26 mouse cellular contexts compared by ENCODE assay signal in genomic region chr7:43392349-43393121, GRCm38 (mm10). TPM values are rescaled to one million over a fixed set of nuclear protein-coding genes. Genes with fewer than 3 reads are reported as not detected.
DNase-seq lines count a peak whose midpoint lies in the region; ATAC-seq and TF ChIP-seq lines count a peak whose summit lies in the region.
"Had no signal": no experiment of that assay in that cellular context is flagged by ENCODE, and none has a peak within 500 bp of the region (broad histone marks: within the 10 kb centered on the region; RNA-seq: fewer than 3 reads in every experiment).

No protein-coding gene starts in this region.

- H3K9me3 ChIP-seq in lung, postnatal 0 days (ENCODE audit: low read length): no peaks in the 10 kb centered on the region
- H3K9me3 ChIP-seq: limb, embryonic 13.5 days; neural tube, embryonic 13.5 days; stomach, embryonic 15.5 days had no signal

- H3K9ac ChIP-seq in lung, postnatal 0 days (replicated peaks; ENCODE audit: low read depth): no peak overlapping the region
- H3K9ac ChIP-seq: hindbrain, embryonic 13.5 days; limb, embryonic 13.5 days; neural tube, embryonic 13.5 days; stomach, embryonic 15.5 days had no signal

- WGBS in lung, postnatal 0 days: 66% methylated on average over 8 of the region's 8 CpGs
- 15% methylated on average over 8 of the region's 8 CpGs for WGBS in bone marrow, adult 2 months

- intact Hi-C loops in left cerebral cortex, adult 2 months (cut with DNase I): no loop called here

- H3K36me3 ChIP-seq in lung, postnatal 0 days (ENCODE audit: insufficient read depth, low read length): no peaks in the 10 kb centered on the region
- H3K36me3 ChIP-seq: hindbrain, embryonic 13.5 days; limb, embryonic 13.5 days; neural tube, embryonic 13.5 days; stomach, embryonic 15.5 days had no signal

- no peaks in the 10 kb centered on the region for H3K4me1 ChIP-seq in lung, postnatal 0 days (ENCODE audit: insufficient read depth, low read depth, low read length)
- H3K4me1 ChIP-seq in bone marrow, adult 2 months (ENCODE audit: control insufficient read depth, insufficient read depth, low read length): peaks cover 4% of the 10 kb centered on the region
- H3K4me1 ChIP-seq: hindbrain, embryonic 13.5 days; limb, embryonic 13.5 days; neural tube, embryonic 13.5 days; stomach, embryonic 15.5 days had no signal

- no peak for TF ChIP-seq CTCF in lung, postnatal 0 days (IDR thresholded peaks at IDR 0.05)
- TF ChIP-seq CTCF in bone marrow, adult 2 months (IDR thresholded peaks at IDR 0.05; ENCODE audit: control insufficient read depth, insufficient read depth, low read length): no peak
- TF ChIP-seq CTCF in left cerebral cortex, adult 2 months (IDR thresholded peaks at IDR 0.05): no peak

- no peak overlapping the region for H3K4me3 ChIP-seq in lung, postnatal 0 days (ENCODE audit: low read depth, low read length)
- no peak overlapping the region for H3K4me3 ChIP-seq in bone marrow, adult 2 months (replicated peaks; ENCODE audit: control insufficient read depth, low read depth, low read length)
- no peak overlapping the region for H3K4me3 ChIP-seq in left cerebral cortex, adult 2 months
- H3K4me3 ChIP-seq: gastrocnemius, adult 2 months; hindbrain, embryonic 13.5 days; limb, embryonic 13.5 days; neural tube, embryonic 13.5 days; stomach, embryonic 15.5 days had no signal

- no peak for TF ChIP-seq POLR2A in bone marrow, adult 2 months (IDR thresholded peaks at IDR 0.05; ENCODE audit: borderline replicate concordance, control insufficient read depth, low read depth, low read length)

- no peak overlapping the region for H3K4me2 ChIP-seq in lung, postnatal 0 days (replicated peaks; ENCODE audit: low read depth, low read length)
- H3K4me2 ChIP-seq: hindbrain, embryonic 13.5 days; limb, embryonic 13.5 days; neural tube, embryonic 13.5 days; stomach, embryonic 15.5 days had no signal

- ATAC-seq in lung, postnatal 0 days: no peak
- ATAC-seq in erythroblast, adult 5-6 weeks (replicated peaks; ENCODE audit: low FRiP score, poor library complexity, severe bottlenecking): no peak
- ATAC-seq: forebrain, embryonic 14.5 days had no signal

- H3K27ac ChIP-seq in lung, postnatal 0 days (ENCODE audit: low read length): no peak overlapping the region
- H3K27ac ChIP-seq in bone marrow, adult 2 months (ENCODE audit: control insufficient read depth, insufficient read depth, low read depth, low read length, poor library complexity): peak overlapping the region; percentile 62; the same call in 1 of the 2 replicates
- H3K27ac ChIP-seq in left cerebral cortex, adult 2 months: no peak overlapping the region
- H3K27ac ChIP-seq: gastrocnemius, adult 2 months; hindbrain, embryonic 13.5 days; limb, embryonic 13.5 days; neural tube, embryonic 13.5 days; stomach, embryonic 15.5 days had no signal

- H3K27me3 ChIP-seq in lung, postnatal 0 days (replicated peaks; ENCODE audit: insufficient read depth, low read length): no peaks in the 10 kb centered on the region
- H3K27me3 ChIP-seq: hindbrain, embryonic 13.5 days; limb, embryonic 13.5 days; neural tube, embryonic 13.5 days; stomach, embryonic 15.5 days had no signal

- TF ChIP-seq EP300 in lung, postnatal 0 days (IDR thresholded peaks at IDR 0.05): no peak

- peak; percentile 15 for DNase-seq in lung, postnatal 0 days (ENCODE audit: low spot score)
- DNase-seq in lung, postnatal 14 days: no peak
- peak; percentile 21 for DNase-seq in induced T-regulatory cell, adult 2 months (ENCODE audit: low read depth)
- peak; percentile 9 to 33 for DNase-seq in spleen, postnatal 14 days (ENCODE audit: low spot score in 2 of 2)
- DNase-seq in c-Kit-positive CD71-positive TER-119-positive erythroid progenitor cells, embryonic 14.5 days (ENCODE audit: low spot score): no peak
- DNase-seq in left cerebral cortex, adult 2 months (ENCODE audit: extremely low spot score in 1 of 2, low spot score in 2 of 2): no peak
- DNase-seq: adrenal gland, postnatal 25 days; cerebellum, adult 11-12 months; gastrocnemius, adult 2 months; kidney, adult 18-20 months; kidney, postnatal 4 days; retina, postnatal 1 day; thymus, postnatal 25 days had no signal

RNA-seq across cellular contexts. Expression of gene Siglecg, which starts 15.5 kb away (rescaled TPM):
- polyA plus RNA-seq in lung, postnatal 0 days (2015; fragmentation: Nextera tagmentation; extraction: Ambion mirVana): 0.43 and 0.48 TPM in 2 replicates
- polyA plus RNA-seq in bone marrow, adult 2 months (2011; ENCODE audit: insufficient read depth, insufficient read length, low replicate concordance, missing spikeins): 33.1 and 73.3 TPM in 2 replicates
- total RNA-seq in left cerebral cortex, adult 2 months (2021): not detected
- 7.7 and 37.9 TPM in 2 replicates for total RNA-seq in erythroblast, adult 5-6 weeks (2015; ENCODE audit: low replicate concordance)
- 5.2 and 10.9 TPM in 2 replicates for total RNA-seq in erythroblast, adult 5-6 weeks (2017; ENCODE audit: low replicate concordance)
- total RNA-seq: gastrocnemius, adult 2 months had no signal
- polyA plus RNA-seq: forebrain, embryonic 14.5 days; hindbrain, embryonic 13.5 days; midbrain, postnatal 0 days had no signal

RNA-seq across cellular contexts. Expression of gene Lim2, which starts 34.9 kb away (rescaled TPM):
- not detected in 2 replicates for polyA plus RNA-seq in lung, postnatal 0 days (2015; fragmentation: Nextera tagmentation; extraction: Ambion mirVana)
- polyA plus RNA-seq in bone marrow, adult 2 months (2011; ENCODE audit: insufficient read depth, insufficient read length, low replicate concordance, missing spikeins): 1.9 and 2.1 TPM in 2 replicates
- total RNA-seq in left cerebral cortex, adult 2 months (2021): not detected
- total RNA-seq in erythroblast, adult 5-6 weeks (2015; ENCODE audit: low replicate concordance): 0.63 TPM in 1 of 2 replicates, not detected in the other
- total RNA-seq in erythroblast, adult 5-6 weeks (2017; ENCODE audit: low replicate concordance): not detected in 2 replicates
- total RNA-seq: adrenal gland, postnatal 25 days; gastrocnemius, adult 2 months; midbrain, postnatal 0 days had no signal
- polyA plus RNA-seq: cortical plate, adult 2 months; embryonic facial prominence, embryonic 14.5 days; forebrain, embryonic 14.5 days; heart, embryonic 14.5 days; hindbrain, embryonic 13.5 days; limb, embryonic 13.5 days; lung, embryonic 16.5 days; midbrain, postnatal 0 days; neural tube, embryonic 13.5 days had no signal

RNA-seq across cellular contexts. Expression of gene Siglecf, which starts 41.4 kb away (rescaled TPM):
- polyA plus RNA-seq in lung, postnatal 0 days (2015; fragmentation: Nextera tagmentation; extraction: Ambion mirVana): 0.88 and 0.98 TPM in 2 replicates
- 0.75 and 3.3 TPM in 2 replicates for polyA plus RNA-seq in bone marrow, adult 2 months (2011; ENCODE audit: insufficient read depth, insufficient read length, low replicate concordance, missing spikeins)
- under 1 TPM; 0.34 to 0.54 TPM for total RNA-seq in left cerebral cortex, adult 2 months (2021)
- total RNA-seq in erythroblast, adult 5-6 weeks (2015; ENCODE audit: low replicate concordance): 2.3 and 7.7 TPM in 2 replicates
- 6.0 and 6.6 TPM in 2 replicates for total RNA-seq in erythroblast, adult 5-6 weeks (2017; ENCODE audit: low replicate concordance)
- total RNA-seq: adrenal gland, postnatal 25 days; gastrocnemius, adult 2 months had no signal
- polyA plus RNA-seq: forebrain, embryonic 14.5 days had no signal

RNA-seq across cellular contexts. Expression of gene Nkg7, which starts 44.3 kb away (rescaled TPM):
- polyA plus RNA-seq in lung, postnatal 0 days (2015; fragmentation: Nextera tagmentation; extraction: Ambion mirVana): 2.6 and 2.9 TPM in 2 replicates
- 18.5 and 43.6 TPM in 2 replicates for polyA plus RNA-seq in bone marrow, adult 2 months (2011; ENCODE audit: insufficient read depth, insufficient read length, low replicate concordance, missing spikeins)
- not detected for total RNA-seq in left cerebral cortex, adult 2 months (2021)
- total RNA-seq in erythroblast, adult 5-6 weeks (2015; ENCODE audit: low replicate concordance): 157 and 163 TPM in 2 replicates
- 21.2 and 38.3 TPM in 2 replicates for total RNA-seq in erythroblast, adult 5-6 weeks (2017; ENCODE audit: low replicate concordance)
- total RNA-seq: gastrocnemius, adult 2 months; midbrain, postnatal 0 days had no signal
- polyA plus RNA-seq: cortical plate, adult 2 months; forebrain, embryonic 14.5 days; neural tube, embryonic 13.5 days had no signal

RNA-seq across cellular contexts. Expression of gene Cldnd2, which starts 48.0 kb away (rescaled TPM):
- polyA plus RNA-seq in lung, postnatal 0 days (2015; fragmentation: Nextera tagmentation; extraction: Ambion mirVana): 0.21 TPM in 1 of 2 replicates, not detected in the other
- 2.0 and 4.7 TPM in 2 replicates for polyA plus RNA-seq in bone marrow, adult 2 months (2011; ENCODE audit: insufficient read depth, insufficient read length, low replicate concordance, missing spikeins)
- not detected for total RNA-seq in left cerebral cortex, adult 2 months (2021)
- total RNA-seq in erythroblast, adult 5-6 weeks (2015; ENCODE audit: low replicate concordance): not detected in 2 replicates
- not detected in 2 replicates for total RNA-seq in erythroblast, adult 5-6 weeks (2017; ENCODE audit: low replicate concordance)
- total RNA-seq: adrenal gland, postnatal 25 days; ES-E14; gastrocnemius, adult 2 months; midbrain, postnatal 0 days had no signal
- polyA plus RNA-seq: cortical plate, adult 2 months; embryonic facial prominence, embryonic 14.5 days; forebrain, embryonic 14.5 days; heart, embryonic 14.5 days; hindbrain, embryonic 13.5 days; limb, embryonic 13.5 days; lung, embryonic 16.5 days; midbrain, postnatal 0 days; neural tube, embryonic 13.5 days; stomach, embryonic 15.5 days had no signal

Comparison
In these comparisons a context has a peak if more than half of its experiments do, and no peak if none do; other contexts are left out.
1. DNase-seq: peak in lung, postnatal 0 days (single experiment), induced T-regulatory cell, adult 2 months (single experiment) and spleen, postnatal 14 days (2 of 2); none in lung, postnatal 14 days (single experiment), c-Kit-positive CD71-positive TER-119-positive erythroid progenitor cells, embryonic 14.5 days (single experiment) and left cerebral cortex, adult 2 months (0 of 2).
2. RNA of gene Siglecg, which starts 15.5 kb away (total RNA-seq): 5.2 to 37.9 TPM in erythroblast, adult 5-6 weeks; not detected in left cerebral cortex, adult 2 months; every median in the first group is over 4 times any median in the second.